Mouse (Mus musculus) brain, embryonic 14.5 days (tissue): Measurements from ENCODE around the gene Arid2.

Source experiments
- CTCF ChIP-seq: fragments of 200-500 bp; IDR thresholded peaks from 2 replicates; pipeline ENCODE4 v1.5.1; 2012; ENCODE audit warnings: inconsistent platforms, mild to moderate bottlenecking, moderate library complexity, borderline replicate concordance; ENCODE audit not compliant: insufficient read depth, insufficient read length; ENCODE audit errors: extremely low read depth
- POLR2A ChIP-seq: fragments of 200-500 bp; IDR thresholded peaks from 2 replicates; pipeline ENCODE4 v1.6.1; 2012; ENCODE audit warnings: mild to moderate bottlenecking, inconsistent platforms, borderline replicate concordance; ENCODE audit not compliant: poor library complexity, insufficient read depth, insufficient read length, severe bottlenecking; ENCODE audit errors: extremely low read depth

GRCm38 (mm10) chr15:96372628-96373027, 85.3 kb downstream of the Arid2 start:
- no peak for TF ChIP-seq POLR2A
- TF ChIP-seq CTCF: no peak
